Mouse (Mus musculus) heart, postnatal 0 days (tissue): ENCODE data around the gene Dll3. TPM values are rescaled to one million over a fixed set of nuclear protein-coding genes. Genes with fewer than 3 reads are reported as not detected.

Source experiments
- ATAC-seq: fragments of 200-750 bp; cut with Nextera tagmentation; 2 replicates; pipeline ENCODE4 v1.8.0; 2017; ENCODE audit warnings: low read depth, moderate number of reproducible peaks, moderate library complexity; ENCODE audit not compliant: insufficient read depth
- DNase-seq: peaks from one replicate; pipeline ENCODE4 v3.0.0-alpha.2; 2016; ENCODE audit warnings: low spot score
- H3K27ac ChIP-seq: fragments of 300-500 bp; sonication (generic); 2 replicates; pipeline ENCODE4 v1.5.1; 2014; ENCODE audit warnings: low read depth, mild to moderate bottlenecking
- H3K27me3 ChIP-seq: fragments of 300-500 bp; sonication (generic); 2 replicates; pipeline ENCODE4 v1.6.1; 2014; ENCODE audit warnings: low read length, mixed read lengths; ENCODE audit not compliant: control insufficient read depth, insufficient read depth
- H3K36me3 ChIP-seq: fragments of 300-500 bp; sonication (generic); replicated peaks from 2 replicates; pipeline ENCODE4 v1.6.1; 2014; ENCODE audit warnings: low read length, mixed read lengths; ENCODE audit not compliant: control insufficient read depth, insufficient read depth
- H3K4me1 ChIP-seq: fragments of 300-500 bp; sonication (generic); 2 replicates; pipeline ENCODE4 v1.6.1; 2014; ENCODE audit warnings: antibody characterized with exemption; ENCODE audit not compliant: control insufficient read depth, insufficient read depth
- H3K4me2 ChIP-seq: fragments of 300-500 bp; sonication (generic); 2 replicates; pipeline ENCODE4 v1.6.1; 2014; ENCODE audit warnings: low read depth, mild to moderate bottlenecking, low read length, moderate library complexity
- H3K4me3 ChIP-seq: fragments of 300-500 bp; sonication (generic); 2 replicates; pipeline ENCODE4 v1.5.1; 2014; ENCODE audit warnings: low read depth, low read length
- H3K9ac ChIP-seq: fragments of 300-500 bp; sonication (generic); replicated peaks from 2 replicates; pipeline ENCODE4 v1.6.1; 2014; ENCODE audit warnings: low read depth, low read length, mixed read lengths
- H3K9me3 ChIP-seq: fragments of 300-500 bp; sonication (generic); replicated peaks from 2 replicates; pipeline ENCODE4 v1.6.1; 2016; ENCODE audit warnings: low read length; ENCODE audit not compliant: control insufficient read depth
- CTCF ChIP-seq: IDR thresholded peaks from 2 replicates; pipeline ENCODE4 v1.5.1; 2016; ENCODE audit warnings: antibody characterized with exemption, control low read depth, low read depth
- EP300 ChIP-seq: IDR thresholded peaks from 2 replicates; pipeline ENCODE4 v1.6.1; 2016; ENCODE audit warnings: antibody characterized with exemption, low read depth
- WGBS: fragments of 180-500 bp; shearing (Covaris S2); extraction: QIAGEN DNeasy Blood & Tissue Kit; methylation state at CpG from one replicate; pipeline ENCODE4 v1.1.7; 2014; 5-methylcytosine and 5-hydroxymethylcytosine counted together
- polyA plus RNA-seq: library from polyadenylated mRNA; unstranded; fragments of >200 nt; fragmentation: Nextera tagmentation; extraction: Ambion mirVana; gene quantifications from 2 replicates; pipeline ENCODE4 v1.2.1, GENCODE M21; 2015
- total RNA-seq: library from RNA; depleted of rRNA; stranded (reverse); fragments of >200 nt; gene quantifications from 2 replicates; pipeline ENCODE4 v1.2.3, GENCODE M21; 2014; ENCODE audit warnings: low replicate concordance

Gene Dll3
- total and polyA plus RNA-seq, 2 experiments from 2014 or later: not detected

DNA sequence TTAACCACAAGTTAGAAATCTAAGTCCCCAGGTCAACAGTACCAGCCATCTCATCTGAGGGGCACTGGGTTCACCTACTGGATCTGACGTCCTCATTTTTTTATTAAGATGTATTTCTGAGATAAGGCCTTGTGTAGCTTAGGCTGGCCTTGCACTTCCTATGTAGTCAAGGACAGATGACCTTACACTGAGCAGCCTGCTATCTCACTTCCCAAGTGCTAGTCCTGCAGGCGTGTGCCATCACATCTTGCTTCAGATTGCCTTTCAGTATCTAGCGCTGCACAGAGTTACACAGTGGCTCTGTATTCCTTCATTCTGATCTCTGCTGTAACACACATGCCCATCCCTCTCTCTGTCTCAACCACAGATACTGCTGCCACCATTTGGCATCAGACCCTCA lies 16.0 kb upstream of the Dll3 start:
- Histone ChIP-seq H3K4me2 (no peak overlapping the region), H3K36me3 (peaks cover 89% of the 10 kb centered on the region), H3K27me3 (no peaks in the 10 kb centered on the region), H3K9me3 (no peaks in the 10 kb centered on the region), H3K9ac (no peak overlapping the region), H3K27ac (no peak overlapping the region), H3K4me1 (no peaks in the 10 kb centered on the region), H3K4me3 (no peak overlapping the region)
- no peak for ATAC-seq
- no peak for DNase-seq
- 70% methylated on average over 3 of the region's 3 CpGs for WGBS
- no peak for TF ChIP-seq CTCF
- TF ChIP-seq EP300: no peak

DNA sequence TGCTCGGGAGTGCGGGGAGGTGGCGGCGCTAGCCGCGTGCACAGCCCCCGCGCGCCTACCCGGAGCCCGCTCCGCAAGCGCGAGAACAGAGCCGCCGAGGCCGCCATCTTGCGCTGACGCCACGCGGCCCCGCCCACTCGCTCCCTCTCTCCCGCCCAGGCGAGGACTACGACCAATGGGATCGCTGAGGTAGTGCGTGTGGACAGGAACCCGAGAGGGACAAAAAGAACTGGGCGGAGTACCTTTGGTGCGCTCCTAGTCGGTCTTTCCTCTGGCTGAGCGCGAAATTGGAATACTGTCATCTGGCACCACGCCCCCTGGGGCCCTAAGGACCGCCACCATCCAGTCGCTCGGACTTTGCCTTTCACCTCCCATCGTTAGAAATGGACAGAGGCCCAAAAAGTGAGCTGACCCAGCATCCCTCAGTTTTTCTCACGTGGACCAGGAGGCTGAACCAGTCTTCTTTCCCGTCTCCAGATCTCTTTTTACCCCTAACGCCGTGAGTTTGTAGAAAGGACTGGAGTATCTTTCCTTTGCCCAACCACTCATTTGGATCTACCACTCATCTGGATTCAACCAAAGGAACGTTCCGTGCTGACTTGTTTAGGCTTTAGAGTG lies 10.0 kb upstream of the Dll3 start, which contains the start of gene Timm50:
Gene Timm50, minus strand, starts transcription at position 147 of the 618 bp plus-strand sequence.
- H3K36me3 ChIP-seq: peaks cover 58% of the 10 kb centered on the region
- no peaks in the 10 kb centered on the region for H3K27me3 ChIP-seq

DNA sequence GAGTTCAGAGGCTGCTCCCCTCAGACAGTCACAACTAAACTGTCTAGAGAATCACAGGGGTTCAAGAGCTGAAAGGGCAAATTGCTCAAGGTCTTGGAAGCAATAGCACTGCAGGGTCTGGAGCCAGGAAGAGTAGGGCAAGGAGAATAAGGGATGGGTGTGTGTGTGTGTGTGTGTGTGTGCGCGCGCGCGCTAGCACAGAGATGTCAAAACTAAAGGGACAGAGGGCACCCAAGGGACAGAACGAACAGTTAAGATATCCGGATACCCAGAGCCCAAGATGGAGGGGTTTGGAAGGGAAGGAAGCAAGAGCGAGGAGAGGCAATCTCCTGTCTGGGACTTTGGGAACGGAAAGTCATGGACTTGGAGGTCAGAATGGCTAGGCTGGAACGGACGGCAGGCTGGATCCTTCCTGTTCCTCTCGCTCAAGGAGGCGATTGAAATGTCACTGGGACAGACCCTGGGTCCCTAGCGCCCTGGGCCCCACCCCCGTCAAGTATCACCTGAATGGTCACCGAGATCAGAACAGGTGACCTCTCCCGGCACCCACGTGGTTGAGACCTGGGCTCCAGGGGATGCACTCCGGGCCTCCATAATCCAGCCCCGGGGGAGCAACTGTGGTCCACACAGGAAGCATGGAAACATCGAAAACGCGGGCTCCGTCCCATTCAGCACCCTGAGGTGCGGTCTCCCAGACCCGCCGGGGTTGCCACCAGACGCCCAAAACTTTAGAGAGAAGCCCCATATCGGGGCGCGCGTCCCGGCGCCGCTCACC lies 9.3 kb upstream of the Dll3 start:
- Histone ChIP-seq H3K27ac (0 out of 2 replicates have a peak overlapping the region, but pooled peaks have one; percentile 36), H3K4me3 (peak overlapping the region; percentile 91), H3K36me3 (peaks cover 58% of the 10 kb centered on the region), H3K4me1 (peaks cover 7% of the 10 kb centered on the region), H3K27me3 (no peaks in the 10 kb centered on the region), H3K9me3 (no peaks in the 10 kb centered on the region), H3K9ac (peak overlapping the region; percentile 79), H3K4me2 (peak overlapping the region; percentile 97)
- ATAC-seq: peak; percentile 59
- 5% methylated on average over 35 of the region's 35 CpGs for WGBS
- no peak for DNase-seq
- TF ChIP-seq CTCF: no peak
- no peak for TF ChIP-seq EP300

More for the DNA sequence above, 10.0 kb upstream of the Dll3 start, which contains the start of gene Timm50:
- WGBS: 1% methylated on average over 44 of the region's 45 CpGs
- Histone ChIP-seq H3K9ac (peak within 1 kb of the TSS; percentile 79), H3K9me3 (no peaks in the 10 kb centered on the region), H3K4me3 (peak within 1 kb of the TSS; percentile 91), H3K4me1 (peaks cover 7% of the 10 kb centered on the region), H3K27ac (0 out of 2 replicates have a peak within 1 kb of the TSS, but pooled peaks have one; percentile 36), H3K4me2 (peak within 1 kb of the TSS; percentile 97)
- peak; percentile 98 for DNase-seq
- TF ChIP-seq EP300 (no peak), CTCF (no peak)
- peak; percentile 98 for ATAC-seq

DNA sequence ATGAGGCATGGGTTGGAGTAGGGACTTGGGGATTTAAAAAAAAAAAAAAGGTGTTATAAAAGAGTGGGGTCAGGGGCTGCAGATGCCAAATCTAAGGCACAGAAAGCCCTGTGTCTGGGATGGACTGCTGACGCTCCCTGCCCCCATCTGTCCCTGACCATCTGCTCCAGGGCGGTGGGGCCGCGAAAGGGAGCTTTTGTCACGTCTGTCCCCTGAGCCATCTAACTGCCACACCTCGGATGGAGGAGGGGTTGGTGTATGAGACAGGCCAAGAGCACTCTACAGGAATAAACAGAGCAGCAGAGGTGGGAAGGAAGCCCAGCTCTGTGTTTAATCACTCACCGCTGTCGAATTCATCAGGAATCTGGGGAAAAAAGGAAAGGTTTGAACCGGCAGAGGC lies 7.7 kb upstream of the Dll3 start:
- Histone ChIP-seq H3K36me3 (peaks cover 58% of the 10 kb centered on the region), H3K4me3 (no peak overlapping the region), H3K27ac (no peak overlapping the region), H3K9ac (no peak overlapping the region), H3K4me1 (peaks cover 7% of the 10 kb centered on the region), H3K9me3 (no peaks in the 10 kb centered on the region), H3K27me3 (no peaks in the 10 kb centered on the region), H3K4me2 (no peak overlapping the region)
- DNase-seq (no peak), ATAC-seq (no peak)
- no peak for TF ChIP-seq CTCF
- TF ChIP-seq EP300: no peak
- 53% methylated on average over 9 of the region's 9 CpGs for WGBS

DNA sequence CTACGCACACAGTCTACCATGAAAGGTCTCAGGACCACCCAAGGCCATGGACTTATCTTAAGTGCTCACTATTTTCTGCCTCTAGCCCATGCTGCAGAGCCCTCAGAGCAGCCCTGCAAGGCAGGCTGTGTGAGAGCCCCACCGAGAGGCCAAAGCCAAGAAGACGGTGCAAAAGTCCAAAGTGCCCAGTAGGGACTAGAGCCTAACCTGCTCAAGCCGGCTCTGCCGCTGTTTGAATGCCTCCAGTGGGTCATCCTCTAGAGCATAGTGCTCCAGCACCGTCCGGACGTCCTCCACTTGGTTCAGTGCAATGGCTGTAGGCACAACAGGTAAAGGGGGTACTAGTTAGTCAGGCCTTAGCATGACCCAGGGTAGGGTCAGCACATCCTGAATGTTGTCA lies 4.2 kb upstream of the Dll3 start:
- Histone ChIP-seq H3K4me1 (peaks cover 4% of the 10 kb centered on the region), H3K9me3 (no peaks in the 10 kb centered on the region), H3K4me3 (no peak overlapping the region), H3K27ac (no peak overlapping the region), H3K27me3 (peaks cover 20% of the 10 kb centered on the region), H3K9ac (no peak overlapping the region), H3K4me2 (no peak overlapping the region), H3K36me3 (peaks cover 53% of the 10 kb centered on the region)
- WGBS: 86% methylated on average over 8 of the region's 8 CpGs
- no peak for ATAC-seq
- DNase-seq: no peak
- no peak for TF ChIP-seq CTCF
- TF ChIP-seq EP300: no peak
